Mouse (Mus musculus): ENCODE results near the gene Eef1a2. TPM values are rescaled to one million over a fixed set of nuclear protein-coding genes. Genes with fewer than 3 reads are reported as not detected.

The Eef1a2 gene
- polyA plus RNA-seq, 1 experiment from 2014 or later: 0.92 TPM

- DNase-seq (ENCODE audit: low spot score) (peak; percentile 69), ATAC-seq (ENCODE audit: insufficient read depth, low FRiP score, low TSS enrichment) (peak; percentile 85)
- Histone ChIP-seq H3K27me3 (ENCODE audit: control insufficient read depth, insufficient read depth, low read length) (peaks cover 42% of the 10 kb centered on the region), H3K4me1 (ENCODE audit: control insufficient read depth, insufficient read depth, low read length) (peaks cover 4% of the 10 kb centered on the region; the same call in 1 of the 2 replicates), H3K27ac (ENCODE audit: low read depth, low read length) (peak overlapping the region; percentile 82), H3K9ac (ENCODE audit: low read length) (peak overlapping the region; percentile 77), H3K9me3 (ENCODE audit: control insufficient read depth, low read length) (no peaks in the 10 kb centered on the region), H3K36me3 (ENCODE audit: control insufficient read depth, insufficient read depth, low read length) (no peaks in the 10 kb centered on the region), H3K4me2 (ENCODE audit: low read depth) (peak overlapping the region; percentile 85), H3K4me3 (ENCODE audit: low read depth, low read length) (peak overlapping the region; percentile 60)
- WGBS: 15% methylated on average over 17 of the region's 22 CpGs
These were observed 22.8 kb downstream of the Eef1a2 start for GRCm38 (mm10) chr2:181133837-181134590.

- Histone ChIP-seq H3K27me3 (ENCODE audit: control insufficient read depth, insufficient read depth, low read length) (peaks cover 23% of the 10 kb centered on the region), H3K9ac (ENCODE audit: low read length) (no peak overlapping the region), H3K36me3 (ENCODE audit: control insufficient read depth, insufficient read depth, low read length) (no peaks in the 10 kb centered on the region), H3K27ac (ENCODE audit: low read depth, low read length) (no peak overlapping the region), H3K9me3 (ENCODE audit: control insufficient read depth, low read length) (no peaks in the 10 kb centered on the region), H3K4me3 (ENCODE audit: low read depth, low read length) (no peak overlapping the region), H3K4me2 (ENCODE audit: low read depth) (no peak overlapping the region), H3K4me1 (ENCODE audit: control insufficient read depth, insufficient read depth, low read length) (peaks cover 4% of the 10 kb centered on the region; the same call in 1 of the 2 replicates)
- ATAC-seq (ENCODE audit: insufficient read depth, low FRiP score, low TSS enrichment) (no peak), DNase-seq (ENCODE audit: low spot score) (no peak)
- 77% methylated on average over 4 of the region's 4 CpGs for WGBS
These were observed 26.6 kb downstream of the Eef1a2 start for GRCm38 (mm10) chr2:181130245-181130644.

- ATAC-seq (ENCODE audit: insufficient read depth, low FRiP score, low TSS enrichment) (no peak), DNase-seq (ENCODE audit: low spot score) (no peak)
- peaks cover 11% of the 10 kb centered on the region for H3K27me3 ChIP-seq (ENCODE audit: control insufficient read depth, insufficient read depth, low read length)
- 85% methylated on average over 4 of the region's 4 CpGs for WGBS
- no peaks in the 10 kb centered on the region for H3K4me1 ChIP-seq (ENCODE audit: control insufficient read depth, insufficient read depth, low read length)
- no peaks in the 10 kb centered on the region for H3K9me3 ChIP-seq (ENCODE audit: control insufficient read depth, low read length)
- no peak overlapping the region for H3K9ac ChIP-seq (ENCODE audit: low read length)
- H3K27ac ChIP-seq (ENCODE audit: low read depth, low read length): no peak overlapping the region
- no peaks in the 10 kb centered on the region for H3K36me3 ChIP-seq (ENCODE audit: control insufficient read depth, insufficient read depth, low read length)
- no peak overlapping the region for H3K4me2 ChIP-seq (ENCODE audit: low read depth)
- no peak overlapping the region for H3K4me3 ChIP-seq (ENCODE audit: low read depth, low read length)
These were observed 27.9 kb downstream of the Eef1a2 start for GRCm38 (mm10) chr2:181128963-181129362.

GRCm38 (mm10) chr2:181127786-181128185, 29.0 kb downstream of the Eef1a2 start:
- no peaks in the 10 kb centered on the region for H3K9me3 ChIP-seq (ENCODE audit: control insufficient read depth, low read length)
- no peak overlapping the region for H3K4me2 ChIP-seq (ENCODE audit: low read depth)
- H3K36me3 ChIP-seq (ENCODE audit: control insufficient read depth, insufficient read depth, low read length): no peaks in the 10 kb centered on the region
- H3K4me3 ChIP-seq (ENCODE audit: low read depth, low read length): no peak overlapping the region
- no peak for ATAC-seq (ENCODE audit: insufficient read depth, low FRiP score, low TSS enrichment)
- H3K9ac ChIP-seq (ENCODE audit: low read length): no peak overlapping the region
- no peak for DNase-seq (ENCODE audit: low spot score)
- H3K27ac ChIP-seq (ENCODE audit: low read depth, low read length): no peak overlapping the region
- 42% methylated on average over 3 of the region's 3 CpGs for WGBS
- peaks cover under 1% of the 10 kb centered on the region; the same call in 1 of the 2 replicates for H3K27me3 ChIP-seq (ENCODE audit: control insufficient read depth, insufficient read depth, low read length)
- H3K4me1 ChIP-seq (ENCODE audit: control insufficient read depth, insufficient read depth, low read length): no peaks in the 10 kb centered on the region

- WGBS: 51% methylated on average over 7 of the region's 7 CpGs
- no peak for ATAC-seq (ENCODE audit: insufficient read depth, low FRiP score, low TSS enrichment)
These were observed 30.9 kb downstream of the Eef1a2 start for GRCm38 (mm10) chr2:181125726-181126455.

GRCm38 (mm10) chr2:181122642-181123041, 34.2 kb downstream of the Eef1a2 start:
- Histone ChIP-seq H3K9me3 (ENCODE audit: control insufficient read depth, low read length) (no peaks in the 10 kb centered on the region), H3K4me1 (ENCODE audit: control insufficient read depth, insufficient read depth, low read length) (peaks cover 10% of the 10 kb centered on the region), H3K36me3 (ENCODE audit: control insufficient read depth, insufficient read depth, low read length) (no peaks in the 10 kb centered on the region), H3K4me3 (ENCODE audit: low read depth, low read length) (no peak overlapping the region), H3K27ac (ENCODE audit: low read depth, low read length) (no peak overlapping the region), H3K27me3 (ENCODE audit: control insufficient read depth, insufficient read depth, low read length) (no peaks in the 10 kb centered on the region), H3K4me2 (ENCODE audit: low read depth) (no peak overlapping the region), H3K9ac (ENCODE audit: low read length) (no peak overlapping the region)
- ATAC-seq (ENCODE audit: insufficient read depth, low FRiP score, low TSS enrichment): no peak
- no peak for DNase-seq (ENCODE audit: low spot score)

More at GRCm38 (mm10) chr2:181125726-181126455, 30.9 kb downstream of the Eef1a2 start:
- Histone ChIP-seq H3K27me3 (ENCODE audit: control insufficient read depth, insufficient read depth, low read length) (no peaks in the 10 kb centered on the region), H3K27ac (ENCODE audit: low read depth, low read length) (no peak overlapping the region), H3K4me3 (ENCODE audit: low read depth, low read length) (no peak overlapping the region), H3K9me3 (ENCODE audit: control insufficient read depth, low read length) (no peaks in the 10 kb centered on the region), H3K4me1 (ENCODE audit: control insufficient read depth, insufficient read depth, low read length) (peaks cover 2% of the 10 kb centered on the region), H3K9ac (ENCODE audit: low read length) (no peak overlapping the region), H3K36me3 (ENCODE audit: control insufficient read depth, insufficient read depth, low read length) (no peaks in the 10 kb centered on the region), H3K4me2 (ENCODE audit: low read depth) (no peak overlapping the region)
- no peak for DNase-seq (ENCODE audit: low spot score)

GRCm38 (mm10) chr2:181120922-181121449, 35.8 kb downstream of the Eef1a2 start:
- H3K27me3 ChIP-seq (ENCODE audit: control insufficient read depth, insufficient read depth, low read length): no peaks in the 10 kb centered on the region
- H3K27ac ChIP-seq (ENCODE audit: low read depth, low read length): no peak overlapping the region; the same call in 1 of the 2 replicates
- 79% methylated on average over 4 of the region's 4 CpGs for WGBS
- H3K9me3 ChIP-seq (ENCODE audit: control insufficient read depth, low read length): no peaks in the 10 kb centered on the region
- no peaks in the 10 kb centered on the region for H3K36me3 ChIP-seq (ENCODE audit: control insufficient read depth, insufficient read depth, low read length)
- no peak overlapping the region for H3K4me3 ChIP-seq (ENCODE audit: low read depth, low read length)
- H3K4me2 ChIP-seq (ENCODE audit: low read depth): no peak overlapping the region
- DNase-seq (ENCODE audit: low spot score): peak; percentile 49
- H3K4me1 ChIP-seq (ENCODE audit: control insufficient read depth, insufficient read depth, low read length): peaks cover 10% of the 10 kb centered on the region
- H3K9ac ChIP-seq (ENCODE audit: low read length): no peak overlapping the region
- ATAC-seq (ENCODE audit: insufficient read depth, low FRiP score, low TSS enrichment): peak; percentile 50; the same call in 1 of the 2 replicates

- Histone ChIP-seq H3K4me2 (ENCODE audit: low read depth) (no peak overlapping the region), H3K9ac (ENCODE audit: low read length) (no peak overlapping the region), H3K4me1 (ENCODE audit: control insufficient read depth, insufficient read depth, low read length) (peaks cover 10% of the 10 kb centered on the region), H3K27me3 (ENCODE audit: control insufficient read depth, insufficient read depth, low read length) (no peaks in the 10 kb centered on the region), H3K27ac (ENCODE audit: low read depth, low read length) (no peak overlapping the region), H3K4me3 (ENCODE audit: low read depth, low read length) (no peak overlapping the region), H3K9me3 (ENCODE audit: control insufficient read depth, low read length) (no peaks in the 10 kb centered on the region), H3K36me3 (ENCODE audit: control insufficient read depth, insufficient read depth, low read length) (no peaks in the 10 kb centered on the region)
- ATAC-seq (ENCODE audit: insufficient read depth, low FRiP score, low TSS enrichment): no peak
- DNase-seq (ENCODE audit: low spot score): no peak
- 36% methylated on average over 10 of the region's 10 CpGs for WGBS
These were observed 36.9 kb downstream of the Eef1a2 start for GRCm38 (mm10) chr2:181119952-181120351.
